Mouse (Mus musculus) CD4-positive, CD25-positive, alpha-beta regulatory T cell, adult 4 months (primary cell): ENCODE results near the gene Fam122a. TPM values are rescaled to one million over a fixed set of nuclear protein-coding genes. Genes with fewer than 3 reads are reported as not detected.

ENCODE experiments used
- ATAC-seq: one replicate; pipeline ENCODE4 v1.8.0; 2017
- polyA plus RNA-seq, 2 experiments: library from polyadenylated mRNA; unstranded; fragments of 100-300 nt; shearing (Covaris generic); gene quantifications; one replicate each; pipeline ENCODE4 v1.2.1; 2017

The Fam122a gene
- polyA plus RNA-seq, 2 experiments from 2014 or later = 1.1 to 5.5 TPM

DNA sequence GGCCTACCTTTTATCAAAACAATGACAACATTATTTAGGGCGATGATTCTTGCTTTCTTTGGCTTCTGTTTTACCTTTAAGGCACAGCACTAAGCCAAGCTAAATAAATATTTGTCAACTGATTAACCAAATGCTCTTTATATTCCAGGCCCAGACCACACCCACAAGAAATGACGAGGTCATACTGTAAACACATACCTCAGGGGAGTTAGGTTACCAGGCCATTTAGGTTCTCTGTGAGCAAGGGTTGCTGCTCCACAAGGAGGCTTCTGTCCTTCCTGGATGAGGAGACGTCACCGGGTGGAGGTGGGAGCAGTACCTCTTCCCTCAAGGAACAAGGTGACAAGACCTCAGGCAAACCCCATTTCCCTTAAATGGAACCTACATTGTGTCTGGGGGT is 49.9 kb downstream of the Fam122a start:
- no peak for ATAC-seq

DNA sequence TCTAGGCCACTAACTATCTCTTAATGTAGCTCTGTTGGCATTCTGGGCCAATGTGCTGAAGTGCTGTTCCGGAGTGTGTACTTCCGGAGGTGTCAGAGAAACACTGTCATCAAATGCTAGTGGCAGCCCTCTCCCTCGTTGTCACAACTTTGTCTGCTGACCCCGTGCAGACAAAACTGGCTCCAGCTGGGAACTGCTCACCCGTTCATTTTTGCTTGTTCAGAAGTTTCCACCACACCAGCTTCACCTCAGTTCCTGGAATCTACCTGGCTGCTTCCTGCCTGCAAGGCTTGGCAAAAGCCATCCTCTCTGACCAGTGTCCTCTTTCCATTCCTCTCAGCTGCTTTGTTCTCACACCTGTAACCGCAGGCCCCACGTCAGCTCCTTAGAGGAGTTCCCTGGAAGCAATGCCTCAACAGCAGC is 50.4 kb downstream of the Fam122a start:
- ATAC-seq = no peak

Other genes with a start within 250 kb of the Fam122a start
- 10 to 100 TPM; 13.2 to 16.9 TPM for gene Fxn, start 196.8 kb downstream of the Fam122a start, polyA plus RNA-seq
- gene Pip5k1b, start 78.5 kb upstream of the Fam122a start, polyA plus RNA-seq = 1 to 10 TPM; 7.0 to 8.1 TPM
- not detected for gene Tmem252, start 196.7 kb upstream of the Fam122a start, polyA plus RNA-seq